Mouse (Mus musculus) ES-E14 (cell line): Measurements from ENCODE around the gene Gm36079.
"Not testable (repeated sequence)": the region's sequence is repeated elsewhere in the genome, so short reads cannot be mapped to it uniquely, and the experiment has no call there.

Experiments used
- MAFK ChIP-seq: IDR thresholded peaks from 2 replicates; pipeline ENCODE4 v1.6.1; 2014; ENCODE audit warnings: mild to moderate bottlenecking, low read depth, low read length, inconsistent platforms; ENCODE audit not compliant: insufficient read depth
- ZC3H11A ChIP-seq: IDR thresholded peaks from 2 replicates; pipeline ENCODE4 v1.6.1; 2012; ENCODE audit warnings: low read depth, mild to moderate bottlenecking, inconsistent platforms, low read length, borderline replicate concordance
- ZNF384 ChIP-seq: IDR thresholded peaks from 2 replicates; pipeline ENCODE4 v1.6.1; 2012; ENCODE audit warnings: low read depth, low read length, inconsistent platforms

DNA sequence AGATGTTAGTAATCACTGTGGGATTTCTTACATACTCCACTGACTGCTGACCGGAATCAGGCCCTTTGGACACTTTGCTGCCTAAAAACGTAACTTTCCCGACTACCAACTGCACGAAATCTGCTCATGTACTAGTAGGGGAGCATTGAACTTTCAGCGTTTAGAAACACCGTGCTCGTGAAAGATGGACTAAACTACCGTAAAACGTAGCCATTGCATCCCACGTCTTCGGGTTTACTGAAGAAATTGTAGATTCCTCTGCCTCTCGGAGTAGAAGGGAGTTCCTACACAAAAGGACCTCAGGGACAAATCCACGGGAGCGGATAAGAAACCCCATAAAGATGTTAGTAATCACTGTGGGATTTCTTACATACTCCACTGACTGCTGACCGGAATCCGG lies 4.9 kb upstream of the Gm36079 start:
- TF ChIP-seq ZC3H11A, ZNF384, MAFK: not testable (repeated sequence)
